Mouse (Mus musculus) cortical plate, adult 2 months (tissue): ENCODE results near the gene Cth.

ENCODE experiments used
- CTCF ChIP-seq: fragments of 200-500 bp; IDR thresholded peaks from 2 replicates; pipeline ENCODE4 v1.5.1; 2011; ENCODE audit warnings: mild to moderate bottlenecking, control low read depth, low read length; ENCODE audit not compliant: insufficient read depth; ENCODE audit errors: extremely low read depth
- POLR2A ChIP-seq: fragments of 200-500 bp; IDR thresholded peaks from 2 replicates; pipeline ENCODE4 v1.6.1; 2011; ENCODE audit warnings: mild to moderate bottlenecking, low read length, control low read depth; ENCODE audit not compliant: insufficient read depth; ENCODE audit errors: extremely low read depth

DNA sequence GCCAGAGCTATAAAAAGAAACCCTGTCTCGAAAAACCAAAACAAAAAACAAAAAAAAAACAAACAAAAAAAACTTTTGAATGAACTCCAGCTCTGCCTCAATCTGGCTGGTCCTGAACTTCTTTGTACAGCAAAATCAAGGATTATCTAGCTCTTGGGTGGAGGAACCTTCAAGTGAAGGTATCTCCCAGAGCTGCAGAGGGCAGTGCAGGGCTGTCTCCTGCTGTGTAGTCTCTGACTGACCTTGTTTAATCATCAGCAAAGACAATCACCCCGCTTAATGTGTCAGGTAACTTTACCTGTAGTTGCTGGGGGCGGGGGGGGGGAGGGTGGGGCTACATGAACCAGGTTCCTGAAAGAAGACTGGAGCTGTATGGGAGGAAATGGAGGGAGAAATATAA is 6.7 kb upstream of the Cth start:
- TF ChIP-seq CTCF (no peak), POLR2A (no peak)
